Mouse (Mus musculus) layer of hippocampus, adult 8-10 months (tissue): ENCODE results near the gene Tenm3. TPM values are rescaled to one million over a fixed set of nuclear protein-coding genes. Genes with fewer than 3 reads are reported as not detected.
A peak's percentile ranks its signal among the peaks of the same experiment; 100 is the strongest.

Experiments
- DNase-seq, 2 experiments: peaks; one replicate each; pipeline ENCODE4 v3.0.0; 2022; ENCODE audit warnings: low spot score in 2 of 2
- total RNA-seq, 4 experiments: library from RNA; stranded (reverse); gene quantifications; 2 replicates each; pipeline ENCODE4 v1.2.4; 2022

Gene Tenm3
- total RNA-seq, 4 experiments from 2014 or later = 83.3 to 88.6 (median 85.4) TPM

GRCm38 (mm10) chr8:48342321-48343066, 501.3 kb downstream of the Tenm3 start:
- no peak for DNase-seq

- no peak for DNase-seq
Observed at GRCm38 (mm10) chr8:48341692-48342091, 502.1 kb downstream of the Tenm3 start.

GRCm38 (mm10) chr8:48341276-48341675, 502.5 kb downstream of the Tenm3 start:
- no peak for DNase-seq

- no peak for DNase-seq
Observed at GRCm38 (mm10) chr8:48322655-48323265, 521.0 kb downstream of the Tenm3 start.

- DNase-seq = no peak
Observed at GRCm38 (mm10) chr8:48322240-48322639, 521.5 kb downstream of the Tenm3 start.

- DNase-seq = no peak
Observed at GRCm38 (mm10) chr8:48319674-48320073, 524.1 kb downstream of the Tenm3 start.

- no peak for DNase-seq
Observed at GRCm38 (mm10) chr8:48317498-48317897, 526.3 kb downstream of the Tenm3 start.

GRCm38 (mm10) chr8:48315605-48316004, 528.1 kb downstream of the Tenm3 start:
- no peak for DNase-seq

GRCm38 (mm10) chr8:48313985-48314368, 529.8 kb downstream of the Tenm3 start:
- no peak for DNase-seq

GRCm38 (mm10) chr8:48313210-48313984, 530.4 kb downstream of the Tenm3 start:
- no peak for DNase-seq

- DNase-seq = no peak
Observed at GRCm38 (mm10) chr8:48311706-48312105, 532.0 kb downstream of the Tenm3 start.

GRCm38 (mm10) chr8:48310240-48310849, 533.4 kb downstream of the Tenm3 start:
- no peak for DNase-seq

GRCm38 (mm10) chr8:48309191-48309987, 534.4 kb downstream of the Tenm3 start:
- no peak for DNase-seq

- no peak for DNase-seq
Observed at GRCm38 (mm10) chr8:48304224-48304623, 539.5 kb downstream of the Tenm3 start.

- DNase-seq = peak; percentile 26 to 39
Observed at GRCm38 (mm10) chr8:48300613-48301037, 543.1 kb downstream of the Tenm3 start.

GRCm38 (mm10) chr8:48300061-48300460, 543.7 kb downstream of the Tenm3 start:
- DNase-seq = no peak

GRCm38 (mm10) chr8:48299341-48299740, 544.4 kb downstream of the Tenm3 start:
- DNase-seq = no peak

GRCm38 (mm10) chr8:48296371-48296770, 547.4 kb downstream of the Tenm3 start:
- no peak for DNase-seq

GRCm38 (mm10) chr8:48295558-48295957, 548.2 kb downstream of the Tenm3 start:
- no peak for DNase-seq

- DNase-seq = no peak
Observed at GRCm38 (mm10) chr8:48293797-48294196, 550.0 kb downstream of the Tenm3 start.

GRCm38 (mm10) chr8:48285432-48285831, 558.3 kb downstream of the Tenm3 start:
- no peak for DNase-seq
